Mouse (Mus musculus): ENCODE data around the gene Mmaa. TPM values are rescaled to one million over a fixed set of nuclear protein-coding genes. Genes with fewer than 3 reads are reported as not detected.

Mmaa gene
- polyA plus RNA-seq, 1 experiment from 2014 or later: 20.4 TPM

Other genes with a start within 250 kb of the Mmaa start
- not detected in 2 replicates for gene 1700011L22Rik, start 46.4 kb downstream of the Mmaa start, polyA plus RNA-seq (2015; fragmentation: Nextera tagmentation; extraction: Ambion mirVana)
- gene Smad1, start 104.6 kb upstream of the Mmaa start, polyA plus RNA-seq (2015; fragmentation: Nextera tagmentation; extraction: Ambion mirVana): 49.5 and 50.9 TPM in 2 replicates

All from forebrain, embryonic 13.5 days (tissue).